Mouse (Mus musculus): ENCODE data around the gene Vmn1r211. TPM values are rescaled to one million over a fixed set of nuclear protein-coding genes. Genes with fewer than 3 reads are reported as not detected.
"Not testable (repeated sequence)": the region's sequence is repeated elsewhere in the genome, so short reads cannot be mapped to it uniquely, and the experiment has no call there.

Vmn1r211 gene
- total and polyA plus RNA-seq, 3 experiments: 0.08 TPM; not detected in 2

GRCm38 (mm10) chr13:22821601-22822000 lies 35.8 kb downstream of the Vmn1r211 start:
- H3K9ac ChIP-seq (ENCODE audit: control insufficient read depth, low read depth, low read length, poor library complexity, severe bottlenecking); H3K4me1 ChIP-seq (ENCODE audit: control insufficient read depth in 1 of 2, insufficient read depth in 2 of 2, low read length in 2 of 2); H3K27me3 ChIP-seq (ENCODE audit: control insufficient read depth in 1 of 2, insufficient read depth in 2 of 2, low read length in 2 of 2); H3K9me3 ChIP-seq (replicated peaks; ENCODE audit: insufficient read depth, low read length); H3K79me2 ChIP-seq (ENCODE audit: control insufficient read depth, insufficient read depth, low read length, poor library complexity); H3K4me3 ChIP-seq (ENCODE audit: control insufficient read depth in 1 of 2, insufficient read depth in 1 of 2, low read depth in 2 of 2, low read length in 2 of 2): not testable (repeated sequence)
- peaks cover 0 to 10% of the 10 kb centered on the region in 2 experiments; a peak in 3 of 4 replicates for H3K36me3 ChIP-seq (ENCODE audit: control insufficient read depth in 1 of 2, insufficient read depth in 2 of 2, low read length in 2 of 2)
- TF ChIP-seq EP300 (IDR thresholded peaks at IDR 0.05; ENCODE audit: low read depth in 1 of 2, low read length in 2 of 2): 0 out of 4 replicates have a peak, but pooled peaks of 1 of the 2 experiments have one; percentile 25
- DNase-seq (ENCODE audit: low read depth, low spot score): peak; percentile 58
- peak overlapping the region; percentile 81 for H3K27ac ChIP-seq (ENCODE audit: control insufficient read depth, low read depth, low read length)

DNA sequence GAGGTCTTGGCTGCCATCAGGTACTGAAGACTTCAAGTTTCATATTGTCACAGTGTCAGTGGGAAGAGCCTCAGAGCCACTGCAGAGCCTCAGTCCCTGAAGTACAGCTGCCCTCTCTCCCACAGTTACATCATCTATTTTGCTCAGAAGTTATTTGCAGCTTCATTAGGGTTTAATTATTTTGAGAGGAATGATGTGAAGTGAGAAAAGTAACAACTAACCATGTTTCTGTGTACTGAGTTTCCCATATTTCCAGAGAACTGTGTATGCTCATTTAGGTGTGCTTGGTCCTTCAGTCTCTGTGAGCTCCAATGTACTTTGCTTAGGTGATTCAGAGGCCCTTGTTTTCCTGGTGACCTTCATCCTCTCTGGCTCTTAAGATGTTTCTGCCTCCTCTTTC lies 47.8 kb downstream of the Vmn1r211 start, which contains the start of gene Vmn1r209:
Gene Vmn1r209, minus strand, starts transcription at position 101 of the 400 bp plus-strand sequence.
- not testable (repeated sequence) for DNase-seq (ENCODE audit: low read depth, low spot score); H3K9ac ChIP-seq (ENCODE audit: control insufficient read depth, low read depth, low read length, poor library complexity, severe bottlenecking); H3K36me3 ChIP-seq (ENCODE audit: control insufficient read depth in 1 of 2, insufficient read depth in 2 of 2, low read length in 2 of 2); H3K4me1 ChIP-seq (ENCODE audit: control insufficient read depth in 1 of 2, insufficient read depth in 2 of 2, low read length in 2 of 2); H3K79me2 ChIP-seq (ENCODE audit: control insufficient read depth, insufficient read depth, low read length, poor library complexity); H3K27me3 ChIP-seq (ENCODE audit: control insufficient read depth in 1 of 2, insufficient read depth in 2 of 2, low read length in 2 of 2); H3K4me3 ChIP-seq (ENCODE audit: control insufficient read depth in 1 of 2, insufficient read depth in 1 of 2, low read depth in 2 of 2, low read length in 2 of 2); H3K27ac ChIP-seq (ENCODE audit: control insufficient read depth, low read depth, low read length); H3K9me3 ChIP-seq (replicated peaks; ENCODE audit: insufficient read depth, low read length)

Other genes starting within 250 kb of the Vmn1r211 start
- gene Vmn1r206, start 233.3 kb downstream of the Vmn1r211 start, total RNA-seq (2012; rRNA removed): not detected in 2 replicates
- gene Vmn1r206, start 233.3 kb downstream of the Vmn1r211 start, polyA plus RNA-seq (2012; ENCODE audit: insufficient read depth in 1 of 2, insufficient read length in 2 of 2, low read depth in 1 of 2, low replicate concordance in 2 of 2, missing spikeins in 1 of 2): under 1 TPM in 1 of 2 experiments, not detected in 1; 0.03 TPM
- not detected in 2 replicates for gene Vmn1r207-ps, start 127.9 kb downstream of the Vmn1r211 start, total RNA-seq (2012; rRNA removed)
- gene Vmn1r207-ps, start 127.9 kb downstream of the Vmn1r211 start, polyA plus RNA-seq (2012; ENCODE audit: insufficient read depth in 1 of 2, insufficient read length in 2 of 2, low read depth in 1 of 2, low replicate concordance in 2 of 2, missing spikeins in 1 of 2): not detected
- not detected in 2 replicates for gene Vmn1r208, start 80.2 kb downstream of the Vmn1r211 start, total RNA-seq (2012; rRNA removed)
- not detected for gene Vmn1r208, start 80.2 kb downstream of the Vmn1r211 start, polyA plus RNA-seq (2012; ENCODE audit: insufficient read depth in 1 of 2, insufficient read length in 2 of 2, low read depth in 1 of 2, low replicate concordance in 2 of 2, missing spikeins in 1 of 2)
- gene Vmn1r209, start 47.9 kb downstream of the Vmn1r211 start, total RNA-seq (2012; rRNA removed): under 0.01 TPM in 1 of 2 replicates, not detected in the other
- gene Vmn1r209, start 47.9 kb downstream of the Vmn1r211 start, polyA plus RNA-seq (2012; ENCODE audit: insufficient read depth in 1 of 2, insufficient read length in 2 of 2, low read depth in 1 of 2, low replicate concordance in 2 of 2, missing spikeins in 1 of 2): not detected
- gene Vmn1r210, start 26.2 kb downstream of the Vmn1r211 start, total RNA-seq (2012; rRNA removed): 0.10 and 0.15 TPM in 2 replicates
- under 1 TPM in 1 of 2 experiments, not detected in 1; 0.84 TPM for gene Vmn1r210, start 26.2 kb downstream of the Vmn1r211 start, polyA plus RNA-seq (2012; ENCODE audit: insufficient read depth in 1 of 2, insufficient read length in 2 of 2, low read depth in 1 of 2, low replicate concordance in 2 of 2, missing spikeins in 1 of 2)
- not detected in 2 replicates for gene Vmn1r212, start 26.6 kb upstream of the Vmn1r211 start, total RNA-seq (2012; rRNA removed)
- gene Vmn1r212, start 26.6 kb upstream of the Vmn1r211 start, polyA plus RNA-seq (2012; ENCODE audit: insufficient read depth in 1 of 2, insufficient read length in 2 of 2, low read depth in 1 of 2, low replicate concordance in 2 of 2, missing spikeins in 1 of 2): not detected
- gene Vmn1r213, start 150.1 kb upstream of the Vmn1r211 start, total RNA-seq (2012; rRNA removed): not detected in 2 replicates
- gene Vmn1r213, start 150.1 kb upstream of the Vmn1r211 start, polyA plus RNA-seq (2012; ENCODE audit: insufficient read depth in 1 of 2, insufficient read length in 2 of 2, low read depth in 1 of 2, low replicate concordance in 2 of 2, missing spikeins in 1 of 2): not detected
- gene Vmn1r214, start 172.9 kb upstream of the Vmn1r211 start, total RNA-seq (2012; rRNA removed): not detected in 2 replicates
- gene Vmn1r214, start 172.9 kb upstream of the Vmn1r211 start, polyA plus RNA-seq (2012; ENCODE audit: insufficient read depth in 1 of 2, insufficient read length in 2 of 2, low read depth in 1 of 2, low replicate concordance in 2 of 2, missing spikeins in 1 of 2): not detected
- gene Vmn1r215, start 210.5 kb upstream of the Vmn1r211 start, total RNA-seq (2012; rRNA removed): not detected in 2 replicates
- not detected for gene Vmn1r215, start 210.5 kb upstream of the Vmn1r211 start, polyA plus RNA-seq (2012; ENCODE audit: insufficient read depth in 1 of 2, insufficient read length in 2 of 2, low read depth in 1 of 2, low replicate concordance in 2 of 2, missing spikeins in 1 of 2)